Mouse (Mus musculus): ENCODE measurements around the gene Camk1d. TPM values are rescaled to one million over a fixed set of nuclear protein-coding genes. Genes with fewer than 3 reads are reported as not detected.

The Camk1d gene
- total RNA-seq, 1 experiment: 12.5 TPM

GRCm38 (mm10) chr2:5663499-5663898 is 50.8 kb downstream of the Camk1d start:
- Histone ChIP-seq H3K36me3 (ENCODE audit: control insufficient read depth, insufficient read depth, low read length, poor library complexity, severe bottlenecking) (no peaks in the 10 kb centered on the region), H3K4me3 (ENCODE audit: insufficient read depth in 1 of 2, low read depth in 1 of 2, low read length in 2 of 2, poor library complexity in 1 of 2, severe bottlenecking in 1 of 2) (no peak overlapping the region), H3K4me1 (ENCODE audit: control insufficient read depth in 2 of 2, insufficient read depth in 2 of 2, low read length in 2 of 2, poor library complexity in 1 of 2) (peaks cover 0 to 3% of the 10 kb centered on the region in 2 experiments; a peak in 2 of 4 replicates), H3K9me3 (ENCODE audit: control insufficient read depth, insufficient read depth, low read depth, low read length) (no peaks in the 10 kb centered on the region), H3K27ac (ENCODE audit: insufficient read depth, low read depth, low read length, poor library complexity, severe bottlenecking) (no peak overlapping the region), H3K9ac (ENCODE audit: insufficient read depth, low read depth, low read length, poor library complexity, severe bottlenecking) (no peak overlapping the region)
- no peak for TF ChIP-seq MAFK (IDR thresholded peaks at IDR 0.05; ENCODE audit: insufficient read depth, low read depth, low read length)
- no peak for TF ChIP-seq CHD2 (IDR thresholded peaks at IDR 0.05; ENCODE audit: low read depth, low read length)
- no peak for TF ChIP-seq ZC3H11A (IDR thresholded peaks at IDR 0.05; ENCODE audit: borderline replicate concordance, low read depth, low read length)
- no peak for TF ChIP-seq HCFC1 (IDR thresholded peaks at IDR 0.05; ENCODE audit: borderline replicate concordance, insufficient read depth, low read length)
- no peak for TF ChIP-seq ZNF384 (IDR thresholded peaks at IDR 0.05; ENCODE audit: low read depth, low read length)
- DNase-seq (ENCODE audit: low read depth, low spot score): no peak
- in situ Hi-C loops (cut with MboI; ENCODE audit: low sequenced_read_pairs in 2 of 2, unreplicated experiment in 2 of 2): no loop called here

- Histone ChIP-seq H3K27ac (ENCODE audit: insufficient read depth, low read depth, low read length, poor library complexity, severe bottlenecking) (no peak overlapping the region), H3K36me3 (ENCODE audit: control insufficient read depth, insufficient read depth, low read length, poor library complexity, severe bottlenecking) (no peaks in the 10 kb centered on the region), H3K9me3 (ENCODE audit: control insufficient read depth, insufficient read depth, low read depth, low read length) (no peaks in the 10 kb centered on the region), H3K4me3 (ENCODE audit: insufficient read depth in 1 of 2, low read depth in 1 of 2, low read length in 2 of 2, poor library complexity in 1 of 2, severe bottlenecking in 1 of 2) (no peak overlapping the region), H3K9ac (ENCODE audit: insufficient read depth, low read depth, low read length, poor library complexity, severe bottlenecking) (no peak overlapping the region), H3K4me1 (ENCODE audit: control insufficient read depth in 2 of 2, insufficient read depth in 2 of 2, low read length in 2 of 2, poor library complexity in 1 of 2) (no peaks in the 10 kb centered on the region; a peak in 2 of 4 replicates)
- in situ Hi-C loops (cut with MboI; ENCODE audit: low sequenced_read_pairs in 2 of 2, unreplicated experiment in 2 of 2): no loop called here
- TF ChIP-seq HCFC1 (IDR thresholded peaks at IDR 0.05; ENCODE audit: borderline replicate concordance, insufficient read depth, low read length) (no peak), ZC3H11A (IDR thresholded peaks at IDR 0.05; ENCODE audit: borderline replicate concordance, low read depth, low read length) (no peak), MAFK (IDR thresholded peaks at IDR 0.05; ENCODE audit: insufficient read depth, low read depth, low read length) (no peak), ZNF384 (IDR thresholded peaks at IDR 0.05; ENCODE audit: low read depth, low read length) (no peak), CHD2 (IDR thresholded peaks at IDR 0.05; ENCODE audit: low read depth, low read length) (no peak)
- DNase-seq (ENCODE audit: low read depth, low spot score): no peak
Measured at GRCm38 (mm10) chr2:5661946-5662345, 52.4 kb downstream of the Camk1d start.

GRCm38 (mm10) chr2:5658000-5658399 is 56.3 kb downstream of the Camk1d start:
- TF ChIP-seq CHD2 (IDR thresholded peaks at IDR 0.05; ENCODE audit: low read depth, low read length): no peak
- TF ChIP-seq MAFK (IDR thresholded peaks at IDR 0.05; ENCODE audit: insufficient read depth, low read depth, low read length): no peak
- no peak for TF ChIP-seq HCFC1 (IDR thresholded peaks at IDR 0.05; ENCODE audit: borderline replicate concordance, insufficient read depth, low read length)
- no peak for TF ChIP-seq ZNF384 (IDR thresholded peaks at IDR 0.05; ENCODE audit: low read depth, low read length)
- TF ChIP-seq ZC3H11A (IDR thresholded peaks at IDR 0.05; ENCODE audit: borderline replicate concordance, low read depth, low read length): no peak

GRCm38 (mm10) chr2:5656326-5656725 is 58.0 kb downstream of the Camk1d start:
- Histone ChIP-seq H3K4me1 (ENCODE audit: control insufficient read depth in 2 of 2, insufficient read depth in 2 of 2, low read length in 2 of 2, poor library complexity in 1 of 2) (peaks cover 0 to 3% of the 10 kb centered on the region in 2 experiments; a peak in 1 of 4 replicates), H3K4me3 (ENCODE audit: insufficient read depth in 1 of 2, low read depth in 1 of 2, low read length in 2 of 2, poor library complexity in 1 of 2, severe bottlenecking in 1 of 2) (no peak overlapping the region), H3K36me3 (ENCODE audit: control insufficient read depth, insufficient read depth, low read length, poor library complexity, severe bottlenecking) (peaks cover 2% of the 10 kb centered on the region; the same call in 1 of the 2 replicates), H3K9me3 (ENCODE audit: control insufficient read depth, insufficient read depth, low read depth, low read length) (no peaks in the 10 kb centered on the region), H3K27ac (ENCODE audit: insufficient read depth, low read depth, low read length, poor library complexity, severe bottlenecking) (no peak overlapping the region), H3K9ac (ENCODE audit: insufficient read depth, low read depth, low read length, poor library complexity, severe bottlenecking) (no peak overlapping the region)
- no peak for DNase-seq (ENCODE audit: low read depth, low spot score)
- no peak for TF ChIP-seq HCFC1 (IDR thresholded peaks at IDR 0.05; ENCODE audit: borderline replicate concordance, insufficient read depth, low read length)
- no peak for TF ChIP-seq ZNF384 (IDR thresholded peaks at IDR 0.05; ENCODE audit: low read depth, low read length)
- no peak for TF ChIP-seq MAFK (IDR thresholded peaks at IDR 0.05; ENCODE audit: insufficient read depth, low read depth, low read length)
- TF ChIP-seq ZC3H11A (IDR thresholded peaks at IDR 0.05; ENCODE audit: borderline replicate concordance, low read depth, low read length): no peak
- TF ChIP-seq CHD2 (IDR thresholded peaks at IDR 0.05; ENCODE audit: low read depth, low read length): no peak
- in situ Hi-C loops (cut with MboI; ENCODE audit: low sequenced_read_pairs in 2 of 2, unreplicated experiment in 2 of 2): no loop called here

More at GRCm38 (mm10) chr2:5658000-5658399, 56.3 kb downstream of the Camk1d start:
- H3K4me3 ChIP-seq (ENCODE audit: insufficient read depth in 1 of 2, low read depth in 1 of 2, low read length in 2 of 2, poor library complexity in 1 of 2, severe bottlenecking in 1 of 2): no peak overlapping the region
- no peak overlapping the region for H3K9ac ChIP-seq (ENCODE audit: insufficient read depth, low read depth, low read length, poor library complexity, severe bottlenecking)
- no peak for DNase-seq (ENCODE audit: low read depth, low spot score)
- no peak overlapping the region for H3K27ac ChIP-seq (ENCODE audit: insufficient read depth, low read depth, low read length, poor library complexity, severe bottlenecking)
- peaks cover 0 to 3% of the 10 kb centered on the region in 2 experiments; a peak in 2 of 4 replicates for H3K4me1 ChIP-seq (ENCODE audit: control insufficient read depth in 2 of 2, insufficient read depth in 2 of 2, low read length in 2 of 2, poor library complexity in 1 of 2)
- no peaks in the 10 kb centered on the region for H3K36me3 ChIP-seq (ENCODE audit: control insufficient read depth, insufficient read depth, low read length, poor library complexity, severe bottlenecking)
- H3K9me3 ChIP-seq (ENCODE audit: control insufficient read depth, insufficient read depth, low read depth, low read length): no peaks in the 10 kb centered on the region
- in situ Hi-C loops (cut with MboI; ENCODE audit: low sequenced_read_pairs in 2 of 2, unreplicated experiment in 2 of 2): no loop called here
